Mouse (Mus musculus): ENCODE results near the gene Gnai3. TPM values are rescaled to one million over a fixed set of nuclear protein-coding genes. Genes with fewer than 3 reads are reported as not detected.

The Gnai3 gene
- polyA plus RNA-seq, 1 experiment = 20.1 TPM

DNA sequence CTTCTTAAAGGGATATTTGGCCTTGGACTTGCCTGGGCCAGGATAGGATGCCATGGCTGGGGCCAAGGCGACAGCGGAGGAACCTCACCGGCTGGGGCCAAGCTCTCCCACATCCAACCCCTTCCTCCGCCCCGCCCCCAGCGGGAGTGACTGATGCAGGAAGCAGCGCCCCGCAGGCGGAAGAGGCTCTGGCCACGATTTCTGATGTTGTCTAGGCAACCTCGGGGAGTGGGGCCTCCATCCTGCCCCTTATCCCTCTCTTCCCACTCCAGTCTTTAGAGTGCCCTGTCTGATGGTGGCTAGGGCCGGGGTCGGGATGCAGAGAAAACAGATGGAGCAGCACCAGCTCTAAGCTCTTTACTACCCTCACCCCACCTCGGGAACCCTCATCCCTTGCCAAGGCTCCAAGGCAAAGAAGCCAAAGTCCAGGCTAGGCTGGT lies 60.6 kb downstream of the Gnai3 start:
- Histone ChIP-seq H3K4me3 (peak overlapping the region; percentile 89), H3K27me3 (ENCODE audit: control insufficient read depth, insufficient read depth, insufficient read length) (no peaks in the 10 kb centered on the region), H3K4me2 (ENCODE audit: low read depth) (peak overlapping the region; percentile 74), H3ac (ENCODE audit: control insufficient read depth, insufficient read length) (peak overlapping the region; percentile 16), H3K79me2 (ENCODE audit: control insufficient read depth, insufficient read depth) (peaks cover 35% of the 10 kb centered on the region), H3K36me3 (ENCODE audit: control insufficient read depth, insufficient read depth) (no peaks in the 10 kb centered on the region)
- TF ChIP-seq TCF3 (IDR thresholded peaks at IDR 0.05; ENCODE audit: insufficient read length, low read depth) (no peak), POLR2AphosphoS2 (IDR thresholded peaks at IDR 0.05; ENCODE audit: insufficient read length, low read depth) (peak; percentile 67), REST (IDR thresholded peaks at IDR 0.05; ENCODE audit: insufficient read depth, insufficient read length) (no peak), USF1 (IDR thresholded peaks at IDR 0.05; ENCODE audit: low read depth) (no peak), CEBPB (IDR thresholded peaks at IDR 0.05; ENCODE audit: insufficient read depth, poor library complexity, severe bottlenecking) (no peak), POLR2A (IDR thresholded peaks at IDR 0.05; ENCODE audit: insufficient read length, low read depth) (peak; percentile 53)

DNA sequence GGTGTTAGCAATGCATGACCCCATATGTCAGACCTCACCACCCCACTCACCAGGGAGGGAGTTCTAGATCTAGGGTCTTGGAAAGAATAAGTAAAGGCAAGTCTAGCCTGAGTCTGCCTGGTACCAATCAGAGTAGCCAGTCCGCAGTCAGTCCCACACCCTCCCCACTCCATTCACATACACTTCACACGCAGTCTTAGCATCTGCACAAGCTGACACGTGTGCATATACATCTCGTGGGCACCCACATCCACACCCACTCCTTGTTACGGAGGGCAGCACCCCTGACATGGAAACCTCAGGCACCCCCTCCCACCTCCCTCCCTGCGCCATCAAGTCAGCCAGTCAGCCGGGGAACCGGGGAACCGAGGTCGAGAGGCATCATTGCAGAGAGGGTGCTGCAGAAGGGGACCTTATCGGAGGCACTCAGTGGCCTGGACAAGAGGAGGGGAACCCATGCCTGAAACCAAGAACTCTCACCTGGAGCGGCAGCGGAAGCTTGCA lies 61.1 kb downstream of the Gnai3 start:
- Histone ChIP-seq H3K36me3 (ENCODE audit: control insufficient read depth, insufficient read depth) (no peaks in the 10 kb centered on the region), H3K79me2 (ENCODE audit: control insufficient read depth, insufficient read depth) (peaks cover 35% of the 10 kb centered on the region), H3ac (ENCODE audit: control insufficient read depth, insufficient read length) (peak overlapping the region; percentile 16), H3K4me3 (peak overlapping the region; percentile 89), H3K27me3 (ENCODE audit: control insufficient read depth, insufficient read depth, insufficient read length) (no peaks in the 10 kb centered on the region), H3K4me2 (ENCODE audit: low read depth) (peak overlapping the region; percentile 74)
- no peak for TF ChIP-seq TCF3 (IDR thresholded peaks at IDR 0.05; ENCODE audit: insufficient read length, low read depth)
- no peak for TF ChIP-seq POLR2AphosphoS2 (IDR thresholded peaks at IDR 0.05; ENCODE audit: insufficient read length, low read depth)
- TF ChIP-seq CEBPB (IDR thresholded peaks at IDR 0.05; ENCODE audit: insufficient read depth, poor library complexity, severe bottlenecking) = no peak
- no peak for TF ChIP-seq TCF12 (IDR thresholded peaks at IDR 0.05; ENCODE audit: insufficient read depth, poor library complexity, severe bottlenecking)
- no peak for TF ChIP-seq MAX (IDR thresholded peaks at IDR 0.05; ENCODE audit: low read depth)
- no peak for TF ChIP-seq SRF (IDR thresholded peaks at IDR 0.05; ENCODE audit: control insufficient read depth, insufficient read length, low read depth)
- TF ChIP-seq REST (IDR thresholded peaks at IDR 0.05; ENCODE audit: insufficient read depth, insufficient read length) = no peak
- TF ChIP-seq MYOD1 (IDR thresholded peaks at IDR 0.05; ENCODE audit: control insufficient read depth in 1 of 3, insufficient read length in 2 of 3, low read depth in 2 of 3) = no peak
- TF ChIP-seq MYOG (IDR thresholded peaks at IDR 0.05; ENCODE audit: control insufficient read depth in 1 of 3, insufficient read depth in 1 of 3, insufficient read length in 2 of 3, low read depth in 2 of 3) = no peak
- no peak for TF ChIP-seq POLR2A (IDR thresholded peaks at IDR 0.05; ENCODE audit: insufficient read length, low read depth)
- no peak for TF ChIP-seq E2F4 (IDR thresholded peaks at IDR 0.05; ENCODE audit: insufficient read depth)
- TF ChIP-seq USF1 (IDR thresholded peaks at IDR 0.05; ENCODE audit: low read depth) = no peak

GRCm38 (mm10) chr3:108083904-108084407 lies 62.0 kb downstream of the Gnai3 start:
- no peak for TF ChIP-seq USF1 (IDR thresholded peaks at IDR 0.05; ENCODE audit: low read depth)
- no peak for TF ChIP-seq TCF12 (IDR thresholded peaks at IDR 0.05; ENCODE audit: insufficient read depth, poor library complexity, severe bottlenecking)
- TF ChIP-seq TCF3 (IDR thresholded peaks at IDR 0.05; ENCODE audit: insufficient read length, low read depth) = no peak
- no peak for TF ChIP-seq SRF (IDR thresholded peaks at IDR 0.05; ENCODE audit: control insufficient read depth, insufficient read length, low read depth)
- no peak for TF ChIP-seq MAX (IDR thresholded peaks at IDR 0.05; ENCODE audit: low read depth)
- TF ChIP-seq POLR2A (IDR thresholded peaks at IDR 0.05; ENCODE audit: insufficient read length, low read depth) = no peak
- Histone ChIP-seq H3ac (ENCODE audit: control insufficient read depth, insufficient read length) (no peak overlapping the region), H3K27me3 (ENCODE audit: control insufficient read depth, insufficient read depth, insufficient read length) (no peaks in the 10 kb centered on the region), H3K4me2 (ENCODE audit: low read depth) (peak overlapping the region; percentile 74), H3K4me3 (peak overlapping the region; percentile 89), H3K36me3 (ENCODE audit: control insufficient read depth, insufficient read depth) (no peaks in the 10 kb centered on the region), H3K79me2 (ENCODE audit: control insufficient read depth, insufficient read depth) (peaks cover 35% of the 10 kb centered on the region)

- TF ChIP-seq TCF3 (IDR thresholded peaks at IDR 0.05; ENCODE audit: insufficient read length, low read depth) (no peak), POLR2A (IDR thresholded peaks at IDR 0.05; ENCODE audit: insufficient read length, low read depth) (no peak), E2F4 (IDR thresholded peaks at IDR 0.05; ENCODE audit: insufficient read depth) (no peak), MYOG (IDR thresholded peaks at IDR 0.05; ENCODE audit: control insufficient read depth in 1 of 3, insufficient read depth in 1 of 3, insufficient read length in 2 of 3, low read depth in 2 of 3) (no peak), CEBPB (IDR thresholded peaks at IDR 0.05; ENCODE audit: insufficient read depth, poor library complexity, severe bottlenecking) (no peak), SRF (IDR thresholded peaks at IDR 0.05; ENCODE audit: control insufficient read depth, insufficient read length, low read depth) (no peak), USF1 (IDR thresholded peaks at IDR 0.05; ENCODE audit: low read depth) (no peak), TCF12 (IDR thresholded peaks at IDR 0.05; ENCODE audit: insufficient read depth, poor library complexity, severe bottlenecking) (no peak), MAX (IDR thresholded peaks at IDR 0.05; ENCODE audit: low read depth) (no peak), POLR2AphosphoS2 (IDR thresholded peaks at IDR 0.05; ENCODE audit: insufficient read length, low read depth) (no peak), MYOD1 (IDR thresholded peaks at IDR 0.05; ENCODE audit: control insufficient read depth in 1 of 3, insufficient read length in 2 of 3, low read depth in 2 of 3) (no peak), REST (IDR thresholded peaks at IDR 0.05; ENCODE audit: insufficient read depth, insufficient read length) (no peak)
- Histone ChIP-seq H3K36me3 (ENCODE audit: control insufficient read depth, insufficient read depth) (no peaks in the 10 kb centered on the region), H3K4me3 (no peak overlapping the region), H3K79me2 (ENCODE audit: control insufficient read depth, insufficient read depth) (peaks cover 35% of the 10 kb centered on the region), H3K27me3 (ENCODE audit: control insufficient read depth, insufficient read depth, insufficient read length) (no peaks in the 10 kb centered on the region), H3K4me2 (ENCODE audit: low read depth) (peak overlapping the region; percentile 74), H3ac (ENCODE audit: control insufficient read depth, insufficient read length) (no peak overlapping the region)
Measured at GRCm38 (mm10) chr3:108083161-108083560, 62.8 kb downstream of the Gnai3 start.
